Mouse (Mus musculus) cerebellum, postnatal 25 days (tissue): ENCODE results near the gene Chchd5.
A peak's percentile ranks its signal among the peaks of the same experiment; 100 is the strongest.

ENCODE experiments used
- DNase-seq, 2 experiments: peaks; one replicate each; pipeline ENCODE4 v3.0.0; 2021; ENCODE audit warnings: mixed read lengths in 2 of 2

Chchd5 gene

DNA sequence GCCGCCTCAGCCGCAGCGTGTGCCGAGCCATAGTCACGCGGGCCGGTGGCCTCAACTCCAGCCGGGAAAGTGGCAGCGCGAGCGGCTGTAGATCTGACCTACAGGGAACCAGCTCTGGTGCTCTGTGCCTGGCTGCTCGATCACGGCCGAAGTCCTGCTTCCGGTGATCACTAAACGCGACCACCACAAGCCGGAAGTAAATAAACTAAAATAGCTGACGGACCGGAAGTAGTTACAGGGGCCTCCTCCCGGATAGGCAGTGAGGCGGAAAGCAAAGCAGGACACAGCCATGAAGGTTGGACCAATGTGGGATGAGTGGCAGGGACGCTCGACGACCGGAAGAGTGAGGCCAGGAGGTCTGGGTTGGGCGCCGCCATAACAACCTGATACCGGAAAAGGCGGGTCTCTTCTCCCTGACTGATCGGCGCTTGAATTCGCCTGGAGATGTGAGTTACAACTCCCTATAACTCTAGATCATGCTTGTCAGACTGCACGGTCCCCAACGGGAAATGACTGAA lies at the start of gene Chchd5:
Gene Chchd5 (plus strand): TSS at position 289 of the 518 bp plus-strand sequence.
- DNase-seq: peak; percentile 91 to 93

DNA sequence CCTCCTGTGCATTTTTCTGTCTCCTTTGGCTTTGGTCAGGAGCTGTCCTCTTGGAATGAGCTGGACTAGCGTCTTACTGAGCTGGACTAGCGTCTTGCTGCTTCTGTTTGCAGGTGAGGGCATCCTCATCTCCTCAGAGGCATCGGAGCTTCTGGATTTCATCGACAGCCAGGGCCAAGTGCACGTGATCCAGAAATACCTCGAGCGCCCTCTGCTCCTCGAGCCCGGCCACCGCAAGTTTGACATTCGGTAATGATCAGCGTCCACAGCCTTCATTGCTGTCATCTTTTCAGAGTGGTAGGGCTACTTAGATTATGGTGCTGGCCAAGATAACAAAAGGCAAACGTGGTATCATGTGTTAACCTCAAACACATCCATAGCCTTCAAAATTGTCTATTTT lies 48.4 kb upstream of the Chchd5 start:
- DNase-seq: peak in 1 of 2 experiments; percentile 33

DNA sequence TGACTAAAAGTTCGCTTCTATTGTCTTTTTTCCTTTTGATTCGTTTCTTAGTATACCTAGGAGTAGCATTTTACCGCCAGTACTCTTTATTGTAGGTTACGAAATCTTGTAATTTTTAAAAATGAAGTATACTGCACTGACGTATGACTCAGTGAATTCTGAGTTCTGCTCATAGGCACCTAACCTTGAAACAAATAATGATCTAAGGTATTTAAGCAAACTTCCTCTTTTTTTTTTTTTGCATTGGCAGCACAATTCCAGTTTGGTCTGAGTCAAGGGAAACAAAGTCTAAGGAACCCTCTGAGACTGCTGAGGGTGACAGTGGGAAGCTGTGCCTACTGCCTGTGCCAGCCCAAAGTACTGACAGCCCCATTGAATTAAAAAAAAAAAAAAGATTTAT lies 46.0 kb upstream of the Chchd5 start:
- DNase-seq: no peak

DNA sequence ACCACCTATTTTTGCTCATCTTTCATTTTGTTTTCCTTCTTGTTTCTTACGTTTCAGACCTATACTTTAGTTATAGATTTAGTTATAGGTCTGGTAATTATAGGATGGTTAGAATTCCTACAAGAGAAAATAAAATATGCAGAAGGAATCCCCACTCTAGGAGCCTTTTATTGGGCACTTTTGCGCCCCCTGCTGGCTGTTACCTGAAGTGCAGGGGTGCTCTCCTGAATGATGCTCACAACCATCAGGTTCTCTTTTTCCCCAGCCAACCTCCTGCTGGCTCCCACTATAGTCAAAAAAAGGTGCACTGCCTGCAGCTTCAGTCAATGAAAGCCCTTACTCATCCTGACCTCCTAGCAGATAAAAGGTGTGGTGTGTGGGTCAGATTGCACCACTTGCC lies 44.5 kb upstream of the Chchd5 start:
- peak; percentile 47 to 67 for DNase-seq

DNA sequence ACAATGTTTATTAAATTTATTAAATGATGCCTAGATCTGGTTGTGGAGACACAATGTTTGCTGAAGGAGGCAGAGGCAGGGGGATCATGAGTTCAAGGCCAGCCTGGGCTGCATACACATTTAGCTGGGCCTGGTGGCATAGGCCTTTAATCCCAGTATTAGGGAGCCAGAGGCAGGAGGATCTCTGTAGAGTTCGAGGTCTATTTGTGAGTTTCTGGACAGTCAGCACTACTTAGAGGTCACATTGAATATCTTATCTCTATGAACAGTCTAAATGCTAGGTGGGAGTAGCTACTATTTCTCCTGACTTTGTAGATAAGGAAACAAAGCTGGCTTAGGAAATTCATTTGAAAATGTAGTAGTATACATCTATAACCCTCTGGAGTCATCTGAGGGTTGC lies 42.0 kb upstream of the Chchd5 start:
- DNase-seq: no peak

DNA sequence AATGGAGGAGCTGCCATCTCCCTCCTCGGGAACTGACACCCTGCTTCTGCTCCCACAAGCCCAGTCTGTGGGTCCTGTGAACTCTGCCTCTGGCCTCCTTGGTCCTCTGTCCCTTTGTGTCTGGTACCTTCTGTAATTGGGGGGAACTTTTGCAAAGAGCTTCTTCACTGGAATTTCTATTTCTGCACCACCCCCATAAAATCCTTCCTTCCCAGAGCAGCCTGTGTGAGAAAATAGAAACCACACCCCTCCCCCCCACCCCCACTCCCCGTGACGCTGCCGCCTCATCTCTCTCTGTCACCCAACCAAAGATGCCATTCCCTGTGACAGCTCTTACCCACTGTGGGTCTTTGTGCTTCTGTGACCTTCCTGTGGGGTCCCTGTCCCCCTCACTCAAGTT lies 39.1 kb upstream of the Chchd5 start:
- no peak for DNase-seq

DNA sequence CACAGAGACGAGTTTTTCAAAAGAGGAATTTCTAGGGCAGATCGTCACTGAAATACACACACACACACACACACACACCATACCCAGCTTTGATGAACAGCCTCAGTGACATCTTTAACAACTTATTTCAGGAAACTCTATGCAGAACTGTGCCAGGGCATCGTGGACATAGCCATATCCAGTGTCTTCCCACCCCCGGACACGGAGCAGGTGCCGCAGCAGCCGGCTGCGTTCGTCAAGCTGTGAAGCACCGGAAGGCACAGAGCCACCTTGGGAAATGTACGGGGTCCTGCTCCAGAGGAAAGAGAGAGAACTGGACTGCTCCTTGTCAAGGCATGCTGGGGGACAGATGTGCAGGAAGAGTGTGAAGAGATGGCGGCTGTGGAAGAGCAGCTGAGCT lies 36.7 kb upstream of the Chchd5 start:
- DNase-seq: no peak

DNA sequence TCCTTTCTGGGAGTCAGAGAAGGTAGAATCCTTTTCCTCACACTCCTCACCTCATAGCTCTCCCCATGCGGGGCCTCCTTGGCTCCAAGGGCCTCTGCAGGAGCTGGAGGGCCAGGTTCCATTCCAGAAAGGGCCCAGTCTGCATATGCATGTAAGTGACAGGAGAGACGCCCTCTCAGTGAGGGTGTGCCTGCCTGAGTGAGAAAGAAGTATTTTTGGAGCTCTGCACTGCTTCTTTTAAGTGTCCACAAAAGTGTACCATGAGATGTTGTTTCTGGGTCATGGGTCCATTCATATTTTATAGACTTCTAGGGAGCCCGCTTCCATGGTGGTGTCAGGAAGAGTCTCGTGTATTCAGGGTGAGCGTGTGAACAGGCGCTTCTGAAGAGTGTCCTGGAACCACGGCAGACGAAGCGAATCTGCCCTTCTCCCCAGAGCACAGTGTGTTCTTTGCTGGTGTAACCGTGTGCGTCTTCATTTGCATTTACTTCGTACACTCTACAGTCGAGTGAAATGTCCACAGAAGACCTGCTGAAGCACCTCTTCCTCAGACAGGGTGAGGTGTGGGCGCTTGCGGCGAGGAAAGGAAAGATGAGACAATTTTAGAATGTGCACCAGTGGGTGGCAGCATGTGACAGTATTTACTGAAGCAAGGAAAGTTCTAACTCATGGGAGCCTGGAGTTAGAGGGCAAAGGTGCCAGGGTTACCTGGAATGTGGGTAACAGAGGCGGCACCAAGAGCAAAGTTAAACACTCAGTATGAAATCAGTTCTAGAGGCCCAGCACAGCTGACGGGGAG lies 35.4 kb upstream of the Chchd5 start:
- DNase-seq: no peak

DNA sequence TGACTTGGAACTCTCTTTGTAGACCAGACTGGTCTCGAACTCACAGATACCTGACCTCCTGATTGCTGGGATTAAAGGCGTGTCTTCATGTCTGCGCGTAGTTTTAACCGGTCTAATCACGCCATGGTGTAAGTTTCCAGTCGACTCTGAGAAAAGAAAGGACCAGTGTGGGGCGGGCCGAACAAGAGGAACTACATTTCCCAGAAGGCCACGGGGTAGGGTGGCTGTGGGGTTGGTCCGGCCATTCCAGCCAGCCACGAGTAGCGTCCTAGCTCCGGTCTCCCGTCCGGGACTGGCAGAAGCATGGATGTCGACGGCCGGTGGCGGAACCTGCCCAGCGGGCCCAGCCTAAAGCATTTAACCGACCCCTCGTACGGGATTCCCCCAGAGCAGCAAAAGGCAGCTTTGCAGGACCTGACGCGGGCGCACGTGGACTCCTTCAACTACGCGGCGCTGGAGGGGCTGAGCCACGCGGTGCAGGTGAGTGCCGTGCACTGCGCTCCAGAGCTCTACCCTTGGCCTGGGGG lies 28.7 kb upstream of the Chchd5 start, which contains the start of gene Polr1b:
Gene Polr1b (plus strand): TSS at position 212 of the 527 bp plus-strand sequence.
- peak; percentile 91 to 93 for DNase-seq

DNA sequence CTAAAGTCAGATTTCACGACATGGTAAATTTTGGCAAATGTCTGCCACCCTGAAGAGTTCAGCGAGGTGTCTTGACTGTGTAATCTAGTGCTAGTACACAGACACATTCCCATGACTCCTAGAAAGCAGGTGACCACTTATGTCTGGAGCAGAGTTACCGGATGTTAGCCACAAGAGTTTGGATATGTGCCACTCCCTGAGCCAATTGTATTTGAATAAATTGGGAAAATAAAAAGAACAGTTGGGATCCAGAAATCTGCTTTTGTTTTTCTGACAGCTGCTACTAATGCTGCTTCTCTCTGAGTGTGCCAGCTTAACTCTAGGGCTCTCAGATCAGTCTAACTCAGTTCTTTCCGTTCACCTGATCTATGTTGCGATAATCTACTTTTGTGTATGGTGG lies 16.6 kb upstream of the Chchd5 start:
- no peak for DNase-seq

DNA sequence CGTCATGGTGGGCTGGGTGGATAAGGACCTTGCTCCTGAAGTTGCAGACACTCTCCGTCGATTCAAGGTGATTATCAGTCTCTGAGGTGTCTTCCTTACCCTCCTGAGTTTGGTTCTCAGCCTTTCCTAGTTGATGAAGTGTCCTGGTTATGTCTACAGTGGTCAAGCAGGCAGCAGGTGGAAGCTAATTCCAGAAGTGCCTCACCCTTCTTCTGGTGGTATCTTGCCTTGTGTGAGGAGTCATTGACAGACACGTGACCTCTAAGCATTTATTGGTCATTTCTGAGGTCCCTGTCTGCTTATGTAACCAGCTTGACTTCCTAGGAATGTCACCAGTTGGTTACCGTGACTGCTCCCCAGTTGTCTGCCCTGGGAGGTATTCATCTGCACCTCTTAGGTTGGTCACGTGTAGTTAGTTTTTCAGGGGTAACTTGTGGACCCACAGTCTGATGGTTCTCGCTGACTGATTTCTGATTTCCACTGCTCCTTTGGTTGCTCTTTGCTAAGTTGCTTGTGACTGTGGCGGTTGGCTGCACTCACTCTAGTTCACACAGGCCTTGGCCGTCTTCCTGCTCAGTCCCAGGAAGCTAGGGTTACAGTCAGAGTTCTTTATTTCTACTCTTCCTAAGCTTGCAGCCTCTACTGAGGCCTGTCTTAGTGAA lies 13.7 kb upstream of the Chchd5 start:
- no peak for DNase-seq

DNA sequence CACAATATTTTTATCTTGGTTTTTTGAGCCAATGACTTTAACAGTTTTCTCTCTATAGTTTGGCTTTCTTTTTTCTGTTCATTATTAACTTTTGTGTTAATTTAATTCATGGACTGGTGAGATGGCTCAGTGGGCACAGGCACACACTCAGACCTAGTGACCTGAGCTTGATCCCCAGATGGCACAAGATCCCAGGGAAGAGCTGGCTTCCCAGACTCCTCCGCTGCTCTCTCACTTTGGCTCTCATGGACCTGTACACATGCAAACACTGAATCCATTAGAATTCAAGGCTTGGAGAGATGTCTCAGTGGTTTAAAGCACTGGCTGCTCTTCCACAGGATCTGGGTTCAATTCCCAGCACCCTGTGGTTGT lies 13.1 kb upstream of the Chchd5 start:
- no peak for DNase-seq

DNA sequence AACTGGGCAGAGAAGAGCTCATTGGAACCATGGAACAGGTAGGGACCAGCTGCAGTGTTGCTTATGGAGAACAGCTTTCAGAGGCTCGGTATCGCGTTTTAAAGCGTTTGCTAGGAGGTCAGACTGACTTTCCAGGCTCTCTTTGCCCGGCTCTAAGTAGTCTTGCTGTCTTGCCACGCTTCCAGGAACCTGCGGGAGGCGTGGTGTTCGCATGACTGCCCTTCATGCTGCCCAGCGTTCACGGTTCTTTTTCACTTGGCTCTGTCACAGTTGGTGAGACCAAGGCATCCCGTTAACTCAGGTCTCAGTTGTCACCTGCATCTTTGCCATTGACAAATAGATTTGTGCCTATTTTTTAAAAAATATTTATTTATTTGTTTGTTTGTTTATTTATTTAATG lies 11.4 kb upstream of the Chchd5 start:
- no peak for DNase-seq

DNA sequence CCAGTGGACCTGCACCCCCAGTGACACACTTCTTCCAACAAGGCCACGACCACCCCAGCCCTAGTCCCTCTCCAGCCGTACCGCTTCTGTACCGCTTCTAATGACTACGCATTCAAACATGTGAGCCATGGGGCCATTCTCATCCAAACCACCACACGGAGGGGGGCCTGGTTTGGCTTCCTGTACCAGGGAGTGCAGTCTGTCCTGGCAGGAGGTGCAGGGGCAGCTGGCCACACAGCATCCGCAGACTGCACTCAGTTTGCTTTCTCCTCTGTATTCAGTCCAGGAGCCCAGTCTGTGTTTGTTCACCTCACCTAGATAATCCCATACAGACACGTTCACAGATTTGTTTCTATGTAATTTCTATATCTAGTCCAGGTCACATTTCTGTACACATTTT lies 7.5 kb upstream of the Chchd5 start:
- peak; percentile 38 to 49 for DNase-seq

DNA sequence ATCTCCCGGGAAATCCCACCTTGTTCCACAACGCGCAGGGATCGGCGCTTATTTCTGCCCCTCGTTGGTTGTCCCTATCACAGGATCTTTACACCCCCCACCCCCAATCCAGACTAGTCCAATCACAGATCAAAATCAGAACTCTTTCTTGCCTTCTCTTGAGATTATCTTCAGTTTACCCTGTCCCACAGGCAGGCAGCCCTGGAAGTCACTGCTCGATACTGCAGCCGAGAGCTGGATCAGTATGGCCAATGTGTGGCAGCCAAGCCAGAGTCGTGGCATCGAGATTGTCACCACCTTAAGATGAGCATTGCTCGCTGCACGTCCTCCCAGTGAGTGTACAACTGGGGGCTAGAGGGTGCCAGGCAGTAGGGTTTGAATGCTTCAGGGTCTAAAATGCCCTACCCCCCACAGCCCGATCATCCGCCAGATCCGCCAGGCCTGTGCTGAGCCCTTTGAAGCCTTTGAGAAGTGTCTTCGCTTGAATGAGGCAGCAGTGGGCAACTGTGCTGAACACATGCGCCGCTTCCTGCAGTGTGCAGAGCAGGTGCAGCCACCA lies 566 bp downstream of the Chchd5 start:
- DNase-seq: peak; percentile 49 to 52

DNA sequence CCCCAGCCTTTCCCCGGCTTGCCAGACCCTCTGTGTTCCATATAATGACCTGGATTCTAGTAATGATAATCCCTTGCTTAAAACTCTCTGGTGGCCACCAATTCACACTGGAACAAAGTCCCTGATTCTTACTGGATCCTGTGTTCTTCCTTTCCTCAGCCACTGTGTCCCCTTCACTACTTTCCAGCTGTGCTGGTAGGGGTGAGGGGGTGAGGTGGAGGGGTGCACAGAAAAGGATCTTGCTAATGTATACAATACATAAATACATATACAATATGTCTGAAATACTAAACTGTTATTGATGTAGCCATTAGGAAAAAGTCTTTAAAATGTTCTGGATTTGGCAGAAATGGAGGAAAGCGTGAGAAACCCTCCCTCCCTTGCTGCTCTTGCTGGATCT lies 1.3 kb downstream of the Chchd5 start:
- no peak for DNase-seq

DNA sequence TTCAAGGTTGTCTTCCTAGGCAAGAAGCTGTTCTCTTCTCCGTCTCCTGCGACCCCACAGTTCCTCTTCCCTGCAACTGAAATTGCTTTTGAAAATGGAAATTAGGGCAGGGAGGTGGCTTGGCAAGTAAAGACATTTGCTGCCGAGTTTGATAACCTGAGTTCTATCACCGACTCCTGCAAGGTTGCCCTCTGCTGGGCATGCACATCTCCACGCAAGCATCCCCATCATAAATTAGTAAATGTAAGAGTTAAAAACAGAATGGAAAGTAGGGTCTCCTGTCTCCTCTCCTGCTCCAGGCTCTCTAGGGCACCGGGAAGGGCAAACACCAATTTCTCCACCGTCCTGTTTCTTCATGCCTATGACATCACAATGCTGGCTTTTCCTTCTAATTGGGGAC lies 2.7 kb downstream of the Chchd5 start:
- no peak for DNase-seq

DNA sequence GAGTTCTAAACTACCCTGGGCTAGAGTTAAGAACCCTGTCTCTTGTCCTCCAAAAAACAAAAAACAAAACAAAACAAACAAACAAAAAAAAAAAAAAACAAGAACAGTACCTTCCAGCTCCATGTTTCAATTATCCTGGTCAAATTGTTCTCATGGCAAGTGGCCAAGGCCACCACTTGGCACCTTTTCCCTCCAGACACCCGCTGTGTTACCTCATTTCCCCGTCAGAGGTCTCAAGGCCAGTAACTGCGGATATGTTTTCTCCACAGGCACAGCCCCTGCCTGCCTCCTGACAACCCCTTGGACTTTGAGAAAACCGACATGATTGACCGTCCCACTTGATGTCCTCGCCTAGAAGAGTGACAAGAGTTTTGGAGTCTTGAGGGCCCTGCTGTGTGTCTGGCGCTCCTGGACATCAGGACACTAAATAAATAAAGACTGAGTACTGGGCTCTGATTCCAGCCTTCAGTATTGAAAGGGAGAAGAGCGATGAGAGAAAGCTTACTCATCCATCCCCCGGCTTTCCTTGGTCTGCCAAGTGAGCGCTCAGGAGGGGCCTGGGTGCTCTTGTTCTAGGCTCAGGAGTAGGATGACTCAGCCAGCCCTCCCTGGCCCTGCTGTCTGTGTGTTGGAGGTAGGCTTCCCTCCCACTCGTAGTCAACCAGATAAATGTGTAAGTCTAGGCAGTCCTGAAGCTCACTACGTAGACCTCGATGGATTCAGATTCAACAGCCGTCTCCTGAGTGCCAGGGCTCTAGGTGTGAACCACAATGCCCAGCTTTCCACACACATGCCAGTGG lies 3.7 kb downstream of the Chchd5 start:
- peak; percentile 43 to 49 for DNase-seq

DNA sequence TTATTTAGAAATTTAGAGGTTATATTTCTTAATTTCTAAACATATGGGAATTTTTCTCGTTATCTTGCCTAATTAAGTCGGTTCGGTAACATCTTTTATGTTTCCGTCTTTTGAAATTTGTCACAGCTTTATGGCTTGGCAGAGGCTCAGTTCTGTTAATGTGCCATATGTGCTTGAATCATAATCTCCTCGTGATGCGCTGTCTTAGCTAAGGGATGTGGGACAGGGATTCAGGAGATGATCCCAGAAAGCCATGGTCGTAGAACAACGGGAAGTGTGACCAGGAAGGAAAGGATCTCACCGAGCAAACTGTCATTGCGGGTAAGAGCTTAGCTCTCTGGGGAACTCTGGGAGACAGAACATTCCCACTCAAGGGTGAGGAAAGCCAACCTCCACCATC lies 10.4 kb downstream of the Chchd5 start:
- DNase-seq: peak; percentile 43 to 49

DNA sequence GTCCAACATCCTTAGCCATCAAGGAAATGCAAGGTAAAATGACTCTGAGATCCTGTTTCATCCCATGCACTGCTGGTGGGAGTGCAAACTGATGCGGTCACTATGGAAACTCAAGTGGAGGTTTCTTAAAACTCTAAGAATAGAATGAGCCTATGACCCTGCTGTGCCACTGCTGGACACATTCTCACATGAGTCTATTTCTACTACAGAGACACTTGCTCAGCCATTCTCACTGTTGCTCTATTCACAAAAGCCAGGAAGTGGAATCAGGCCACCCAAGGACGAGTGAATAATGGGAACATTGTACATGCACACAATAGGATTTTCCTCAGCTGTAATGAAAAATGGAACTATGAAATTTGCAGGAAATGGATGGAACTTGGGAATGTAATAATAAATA lies 19.3 kb downstream of the Chchd5 start:
- no peak for DNase-seq

DNA sequence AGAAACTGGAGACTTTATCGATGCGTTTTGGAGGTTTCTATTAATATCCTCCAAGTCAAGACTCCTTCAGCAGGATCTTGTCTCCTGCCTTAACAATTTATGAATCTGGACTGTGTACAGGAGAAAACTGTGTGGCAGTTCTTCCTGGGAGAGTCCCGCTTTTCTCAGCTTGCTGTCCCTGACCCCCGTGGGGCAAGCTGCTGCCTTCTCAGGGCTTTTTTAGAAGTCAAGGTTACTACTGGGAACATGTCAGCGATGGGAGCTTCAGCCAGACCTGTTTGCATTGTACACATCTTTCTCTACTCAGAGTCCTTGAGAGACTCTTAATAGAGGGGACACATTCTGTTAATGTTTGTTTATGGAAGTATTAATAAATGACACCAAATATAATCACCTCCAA lies 20.9 kb downstream of the Chchd5 start:
- no peak for DNase-seq

DNA sequence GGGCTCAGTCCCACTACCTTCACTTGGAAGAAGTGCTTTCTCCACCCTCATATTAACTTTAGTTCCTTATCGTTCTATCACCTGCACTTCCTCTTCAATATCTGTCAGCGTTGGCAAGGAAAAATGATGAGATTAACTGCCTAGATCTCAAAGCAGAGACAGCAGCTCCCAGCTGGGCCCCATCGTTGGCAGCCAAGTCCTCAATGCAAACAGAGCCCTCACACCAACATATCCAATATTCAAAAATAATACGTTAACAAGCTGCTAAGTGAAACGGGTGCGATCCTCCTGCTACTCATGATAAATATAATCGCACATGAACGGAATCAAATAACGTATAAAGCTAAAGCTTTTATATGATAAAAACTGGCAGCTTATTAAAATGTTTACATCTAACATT lies 21.6 kb downstream of the Chchd5 start:
- no peak for DNase-seq

DNA sequence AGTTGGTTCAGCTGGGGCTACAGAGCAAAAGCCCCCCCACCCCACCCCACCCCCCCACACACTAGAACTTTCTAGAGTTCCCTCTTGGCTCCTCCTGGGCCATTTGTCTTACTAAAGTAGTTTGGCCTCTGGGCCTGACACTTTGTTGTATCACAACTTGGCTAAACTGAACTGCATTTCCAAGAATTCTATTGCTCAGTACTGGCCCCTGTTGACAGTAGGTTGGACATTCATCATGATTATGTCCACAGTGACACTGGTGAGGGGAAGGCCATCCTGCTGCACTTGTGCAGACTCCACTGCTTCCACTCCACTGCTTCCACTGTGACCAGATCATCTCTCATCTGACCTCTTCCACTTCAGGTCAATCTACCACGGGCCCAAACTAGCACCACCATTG lies 23.3 kb downstream of the Chchd5 start:
- DNase-seq: no peak
